Mouse (Mus musculus) G1E-ER4 (cell line): ENCODE data around the gene H2al1a. TPM values are rescaled to one million over a fixed set of nuclear protein-coding genes. Genes with fewer than 3 reads are reported as not detected.
"Not testable (repeated sequence)": the region's sequence is repeated elsewhere in the genome, so short reads cannot be mapped to it uniquely, and the experiment has no call there.

Experiments used
- GATA1 ChIP-seq: IDR thresholded peaks from one replicate; pipeline ENCODE4 v1.8.0; 2012; ENCODE audit warnings: low read length, inconsistent platforms
- polyA plus RNA-seq: library from polyadenylated mRNA; stranded (reverse); fragments of >175 nt; gene quantifications from 2 replicates; pipeline ENCODE4 v1.2.3, GENCODE M21; 2012

H2al1a gene
- polyA plus RNA-seq, 1 experiment = not detected

GRCm38 (mm10) chrX:11311634-11312033 lies 12.6 kb downstream of the H2al1a start, which contains the start of gene H2al1e:
Gene H2al1e (plus strand): TSS chrX:11311934.
- not testable (repeated sequence) for TF ChIP-seq GATA1

- not testable (repeated sequence) for TF ChIP-seq GATA1
Measured at GRCm38 (mm10) chrX:11314858-11315257, 15.8 kb downstream of the H2al1a start, which contains the start of gene H2al1f. Gene H2al1f (plus strand): TSS chrX:11315158.

- TF ChIP-seq GATA1 = not testable (repeated sequence)
Measured at GRCm38 (mm10) chrX:11317956-11318355, 18.9 kb downstream of the H2al1a start, which contains the start of gene H2al1g. Gene H2al1g (plus strand): TSS chrX:11318256.

DNA sequence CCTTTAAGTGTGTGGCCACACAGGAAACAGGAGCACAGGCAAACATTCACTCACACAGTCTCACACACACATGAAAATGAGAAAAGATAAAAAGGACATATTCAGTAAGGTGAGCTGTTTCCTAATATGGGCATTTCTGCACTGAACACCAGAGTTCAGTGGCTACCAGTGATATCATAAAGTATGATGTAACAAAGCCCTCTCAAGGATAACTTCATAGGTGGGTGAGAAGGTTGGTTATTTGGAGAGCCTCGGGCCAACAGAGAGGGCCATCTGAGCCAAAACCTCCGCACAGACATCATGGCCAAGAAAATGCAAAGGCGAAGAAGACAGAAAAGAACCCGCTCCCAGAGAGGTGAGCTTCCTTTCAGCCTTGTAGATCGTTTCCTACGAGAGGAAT lies 22.1 kb downstream of the H2al1a start, which contains the start of gene H2al1h:
TSS of gene H2al1h (plus strand) at position 301 of the 400 bp plus-strand sequence.
- TF ChIP-seq GATA1 = not testable (repeated sequence)

DNA sequence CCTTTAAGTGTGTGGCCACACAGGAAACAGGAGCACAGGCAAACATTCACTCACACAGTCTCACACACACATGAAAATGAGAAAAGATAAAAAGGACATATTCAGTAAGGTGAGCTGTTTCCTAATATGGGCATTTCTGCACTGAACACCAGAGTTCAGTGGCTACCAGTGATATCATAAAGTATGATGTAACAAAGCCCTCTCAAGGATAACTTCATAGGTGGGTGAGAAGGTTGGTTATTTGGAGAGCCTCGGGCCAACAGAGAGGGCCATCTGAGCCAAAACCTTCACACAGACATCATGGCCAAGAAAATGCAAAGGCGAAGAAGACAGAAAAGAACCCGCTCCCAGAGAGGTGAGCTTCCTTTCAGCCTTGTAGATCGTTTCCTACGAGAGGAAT lies 25.3 kb downstream of the H2al1a start, which contains the start of gene H2al1i:
TSS of gene H2al1i (plus strand) at position 301 of the 400 bp plus-strand sequence.
- not testable (repeated sequence) for TF ChIP-seq GATA1

DNA sequence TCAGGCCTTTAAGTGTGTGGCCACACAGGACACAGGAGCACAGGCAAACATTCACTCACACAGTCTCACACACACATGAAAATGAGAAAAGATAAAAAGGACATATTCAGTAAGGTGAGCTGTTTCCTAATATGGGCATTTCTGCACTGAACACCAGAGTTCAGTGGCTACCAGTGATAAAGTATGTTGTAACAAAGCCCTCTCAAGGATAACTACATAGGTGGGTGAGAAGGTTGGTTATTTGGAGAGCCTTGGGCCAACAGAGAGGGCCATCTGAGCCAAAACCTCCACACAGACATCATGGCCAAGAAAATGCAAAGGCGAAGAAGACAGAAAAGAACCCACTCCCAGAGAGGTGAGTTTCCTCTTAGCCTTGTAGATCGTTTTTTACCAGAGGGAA lies 28.5 kb downstream of the H2al1a start, which contains the start of gene H2al1j:
TSS of gene H2al1j (plus strand) at position 301 of the 400 bp plus-strand sequence.
- not testable (repeated sequence) for TF ChIP-seq GATA1

DNA sequence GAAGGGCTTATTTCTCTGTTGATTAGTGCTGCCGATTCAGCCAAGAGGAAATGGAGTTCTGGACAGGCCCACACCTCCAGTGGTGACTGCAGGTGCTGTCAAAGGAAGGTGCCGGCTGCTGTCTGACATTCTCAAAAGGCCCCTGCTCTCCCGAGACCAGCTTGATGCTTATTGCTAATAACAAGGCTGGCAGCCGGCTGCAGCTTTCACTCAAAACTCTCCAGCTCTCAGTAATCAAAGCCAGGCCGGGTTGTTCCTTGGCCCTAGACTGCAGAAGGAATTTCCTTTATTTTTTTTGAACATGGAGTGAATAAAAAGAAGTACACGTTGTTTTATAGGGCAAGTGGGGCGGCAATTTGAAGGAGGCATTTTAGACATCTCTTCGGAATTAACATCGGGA lies 46.7 kb downstream of the H2al1a start:
- no peak for TF ChIP-seq GATA1

GRCm38 (mm10) chrX:11346756-11347155 lies 47.7 kb downstream of the H2al1a start:
- no peak for TF ChIP-seq GATA1

Other genes starting within 250 kb of the H2al1a start
- not detected in 2 replicates for gene H2al1b, start 3.2 kb downstream of the H2al1a start, polyA plus RNA-seq
- gene H2al1c, start 6.4 kb downstream of the H2al1a start, polyA plus RNA-seq = not detected in 2 replicates
- gene H2al1d, start 9.6 kb downstream of the H2al1a start, polyA plus RNA-seq = not detected in 2 replicates
- not detected in 2 replicates for gene H2al1e, start 12.7 kb downstream of the H2al1a start, polyA plus RNA-seq
- gene H2al1f, start 15.9 kb downstream of the H2al1a start, polyA plus RNA-seq = not detected in 2 replicates
- gene H2al1g, start 19.0 kb downstream of the H2al1a start, polyA plus RNA-seq = not detected in 2 replicates
- gene H2al1h, start 22.2 kb downstream of the H2al1a start, polyA plus RNA-seq = not detected in 2 replicates
- not detected in 2 replicates for gene H2al1i, start 25.4 kb downstream of the H2al1a start, polyA plus RNA-seq
- not detected in 2 replicates for gene H2al1j, start 28.6 kb downstream of the H2al1a start, polyA plus RNA-seq